In the genomic region with DNA sequence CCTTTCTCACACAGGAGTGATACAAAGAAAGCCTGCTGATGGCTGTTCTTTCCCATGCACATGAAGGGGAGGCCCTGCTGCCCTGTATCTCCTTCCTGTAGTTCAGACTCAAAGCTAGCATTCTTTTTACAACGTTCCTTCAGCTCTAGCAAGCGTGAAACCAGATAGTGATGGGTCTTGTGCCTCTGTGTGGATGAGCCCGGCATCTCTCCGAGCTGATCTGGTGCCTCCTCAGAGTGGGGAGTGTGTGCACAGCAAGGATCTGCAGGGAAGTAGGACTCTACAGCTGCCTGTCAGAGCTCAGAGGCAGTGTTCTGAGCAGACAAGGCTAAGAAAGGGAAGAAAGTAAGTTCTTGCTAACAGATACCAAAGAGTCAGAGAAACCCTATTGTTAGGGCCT, we compare ENCODE assay signal across 24 mouse cellular contexts. TPM values are rescaled to one million over a fixed set of nuclear protein-coding genes. Genes with fewer than 3 reads are reported as not detected.
"Had no signal": no experiment of that assay in that cellular context is flagged by ENCODE, and none has a peak within 500 bp of the region (broad histone marks: within the 10 kb centered on the region; RNA-seq: fewer than 3 reads in every experiment).

No protein-coding gene starts in this region.

- H3K27me3 ChIP-seq: heart, embryonic 12.5 days; hindbrain, embryonic 12.5 days; intestine, embryonic 15.5 days; limb, embryonic 12.5 days; liver, embryonic 13.5 days had no signal

- ATAC-seq: hindbrain, embryonic 16.5 days; inflammation-experienced regulatory T-cells, adult 6 months; intestine, embryonic 15.5 days; intestine, postnatal 0 days had no signal

- H3K27ac ChIP-seq: gastrocnemius, adult 2 months; heart, adult 2 months; hindbrain, embryonic 10.5 days; hindbrain, embryonic 12.5 days; hindbrain, embryonic 14.5 days; intestine, embryonic 15.5 days; limb, embryonic 10.5 days; limb, embryonic 12.5 days; liver, embryonic 13.5 days had no signal

- H3K4me3 ChIP-seq: gastrocnemius, adult 2 months; heart, adult 2 months; heart, embryonic 12.5 days; hindbrain, embryonic 10.5 days; hindbrain, embryonic 12.5 days; intestine, embryonic 15.5 days; limb, embryonic 10.5 days; limb, embryonic 12.5 days; liver, embryonic 13.5 days had no signal

- DNase-seq: gastrocnemius, adult 2 months; gastrocnemius, postnatal 10 days; gastrocnemius, postnatal 25 days; heart, adult 2 months; heart, postnatal 10 days; heart, postnatal 4 days; kidney, adult 18-20 months; kidney, adult 8-10 months; kidney, postnatal 10 days; kidney, postnatal 25 days; kidney, postnatal 4 days; liver; liver, embryonic 13.5 days had no signal

RNA-seq across cellular contexts. Expression of a gene that starts 39.5 kb away (rescaled TPM):
- total RNA-seq: granulocyte monocyte progenitor cell, adult 5-6 weeks had no signal
- polyA plus RNA-seq: inflammation-experienced regulatory T-cells, adult 6 months had no signal
